Mouse (Mus musculus): ENCODE data around the gene Pih1d1. TPM values are rescaled to one million over a fixed set of nuclear protein-coding genes. Genes with fewer than 3 reads are reported as not detected.

Gene Pih1d1
- polyA plus RNA-seq, 1 experiment from 2014 or later, result 37.6 TPM

- TF ChIP-seq CTCF (IDR thresholded peaks at IDR 0.05; ENCODE audit: low read depth) (no peak), EP300 (IDR thresholded peaks at IDR 0.05; ENCODE audit: low read depth) (no peak)
- no peak overlapping the region for H3K4me3 ChIP-seq (ENCODE audit: low read depth, low read length)
- no peak overlapping the region for H3K9ac ChIP-seq (replicated peaks)
- no peak overlapping the region for H3K27ac ChIP-seq (ENCODE audit: low read depth)
- H3K9me3 ChIP-seq (ENCODE audit: low read length), result no peaks in the 10 kb centered on the region
- H3K27me3 ChIP-seq (ENCODE audit: insufficient read depth, low read length), result 0 out of 2 replicates have a peak, but pooled peaks cover 9% of the 10 kb centered on the region
- DNase-seq (no peak), ATAC-seq (no peak)
- 79% methylated on average over 4 of the region's 4 CpGs for WGBS (ENCODE audit: insufficient replicate concordance)
- H3K4me2 ChIP-seq (ENCODE audit: low read depth, low read length), result no peak overlapping the region
- no peaks in the 10 kb centered on the region for H3K4me1 ChIP-seq (ENCODE audit: insufficient read depth)
- no peaks in the 10 kb centered on the region for H3K36me3 ChIP-seq (replicated peaks; ENCODE audit: insufficient read depth, low read length)
Observed at GRCm38 (mm10) chr7:45196176-45196535, 42.1 kb downstream of the Pih1d1 start.

- ATAC-seq (no peak), DNase-seq (no peak)
- no peaks in the 10 kb centered on the region for H3K9me3 ChIP-seq (ENCODE audit: low read length)
- H3K4me1 ChIP-seq (ENCODE audit: insufficient read depth), result no peaks in the 10 kb centered on the region
- TF ChIP-seq CTCF (IDR thresholded peaks at IDR 0.05; ENCODE audit: low read depth), result no peak
- TF ChIP-seq EP300 (IDR thresholded peaks at IDR 0.05; ENCODE audit: low read depth), result no peak
- no peak overlapping the region for H3K4me2 ChIP-seq (ENCODE audit: low read depth, low read length)
- H3K27me3 ChIP-seq (ENCODE audit: insufficient read depth, low read length), result 0 out of 2 replicates have a peak, but pooled peaks cover 7% of the 10 kb centered on the region
- H3K27ac ChIP-seq (ENCODE audit: low read depth), result no peak overlapping the region
- WGBS (ENCODE audit: insufficient replicate concordance), result 65% methylated on average over 5 of the region's 5 CpGs
- H3K9ac ChIP-seq (replicated peaks), result no peak overlapping the region
- no peaks in the 10 kb centered on the region for H3K36me3 ChIP-seq (replicated peaks; ENCODE audit: insufficient read depth, low read length)
- no peak overlapping the region for H3K4me3 ChIP-seq (ENCODE audit: low read depth, low read length)
Observed at GRCm38 (mm10) chr7:45196994-45197393, 42.9 kb downstream of the Pih1d1 start.

- DNase-seq (peak; percentile 75), ATAC-seq (peak; percentile 50; the same call in 1 of the 2 replicates)
- H3K9ac ChIP-seq (replicated peaks), result no peak overlapping the region
- H3K4me1 ChIP-seq (ENCODE audit: insufficient read depth), result no peaks in the 10 kb centered on the region
- H3K27me3 ChIP-seq (ENCODE audit: insufficient read depth, low read length), result 0 out of 2 replicates have a peak, but pooled peaks cover 5% of the 10 kb centered on the region
- H3K9me3 ChIP-seq (ENCODE audit: low read length), result no peaks in the 10 kb centered on the region
- no peaks in the 10 kb centered on the region for H3K36me3 ChIP-seq (replicated peaks; ENCODE audit: insufficient read depth, low read length)
- no peak overlapping the region for H3K4me2 ChIP-seq (ENCODE audit: low read depth, low read length)
- no peak overlapping the region for H3K4me3 ChIP-seq (ENCODE audit: low read depth, low read length)
- H3K27ac ChIP-seq (ENCODE audit: low read depth), result no peak overlapping the region
- 11% methylated on average over 5 of the region's 5 CpGs for WGBS (ENCODE audit: insufficient replicate concordance)
- TF ChIP-seq EP300 (IDR thresholded peaks at IDR 0.05; ENCODE audit: low read depth) (no peak), CTCF (IDR thresholded peaks at IDR 0.05; ENCODE audit: low read depth) (peak; percentile 91)
Observed at GRCm38 (mm10) chr7:45198435-45198834, 44.3 kb downstream of the Pih1d1 start.

- Histone ChIP-seq H3K27me3 (ENCODE audit: insufficient read depth, low read length) (0 out of 2 replicates have a peak, but pooled peaks cover 5% of the 10 kb centered on the region), H3K4me2 (ENCODE audit: low read depth, low read length) (no peak overlapping the region), H3K9me3 (ENCODE audit: low read length) (no peaks in the 10 kb centered on the region), H3K36me3 (replicated peaks; ENCODE audit: insufficient read depth, low read length) (no peaks in the 10 kb centered on the region), H3K27ac (ENCODE audit: low read depth) (no peak overlapping the region), H3K4me3 (ENCODE audit: low read depth, low read length) (no peak overlapping the region), H3K9ac (replicated peaks) (no peak overlapping the region), H3K4me1 (ENCODE audit: insufficient read depth) (no peaks in the 10 kb centered on the region)
- ATAC-seq, result no peak
- TF ChIP-seq EP300 (IDR thresholded peaks at IDR 0.05; ENCODE audit: low read depth), result no peak
- TF ChIP-seq CTCF (IDR thresholded peaks at IDR 0.05; ENCODE audit: low read depth), result no peak
- no peak for DNase-seq
- WGBS (ENCODE audit: insufficient replicate concordance), result 82% methylated on average over 11 of the region's 11 CpGs
Observed at GRCm38 (mm10) chr7:45198961-45199360, 44.9 kb downstream of the Pih1d1 start.

- Histone ChIP-seq H3K4me1 (ENCODE audit: insufficient read depth) (peaks cover 7% of the 10 kb centered on the region; the same call in 1 of the 2 replicates), H3K27ac (ENCODE audit: low read depth) (no peak overlapping the region), H3K4me2 (ENCODE audit: low read depth, low read length) (no peak overlapping the region), H3K36me3 (replicated peaks; ENCODE audit: insufficient read depth, low read length) (no peaks in the 10 kb centered on the region), H3K27me3 (ENCODE audit: insufficient read depth, low read length) (0 out of 2 replicates have a peak, but pooled peaks cover 5% of the 10 kb centered on the region), H3K9me3 (ENCODE audit: low read length) (no peaks in the 10 kb centered on the region), H3K4me3 (ENCODE audit: low read depth, low read length) (no peak overlapping the region), H3K9ac (replicated peaks) (no peak overlapping the region)
- ATAC-seq, result no peak
- WGBS (ENCODE audit: insufficient replicate concordance), result 51% methylated on average over 10 of the region's 10 CpGs
- TF ChIP-seq CTCF (IDR thresholded peaks at IDR 0.05; ENCODE audit: low read depth) (no peak), EP300 (IDR thresholded peaks at IDR 0.05; ENCODE audit: low read depth) (no peak)
- DNase-seq, result no peak
Observed at GRCm38 (mm10) chr7:45202654-45203053, 48.6 kb downstream of the Pih1d1 start.

- TF ChIP-seq EP300 (IDR thresholded peaks at IDR 0.05; ENCODE audit: low read depth) (no peak), CTCF (IDR thresholded peaks at IDR 0.05; ENCODE audit: low read depth) (0 out of 2 replicates have a peak, but pooled peaks have one; percentile 3)
- WGBS (ENCODE audit: insufficient replicate concordance), result 7% methylated on average over 44 of the region's 44 CpGs
- Histone ChIP-seq H3K27ac (ENCODE audit: low read depth) (no peak within 1 kb of the TSS), H3K4me1 (ENCODE audit: insufficient read depth) (peaks cover 7% of the 10 kb centered on the region; the same call in 1 of the 2 replicates), H3K9me3 (ENCODE audit: low read length) (no peaks in the 10 kb centered on the region), H3K9ac (replicated peaks) (no peak within 1 kb of the TSS), H3K4me3 (ENCODE audit: low read depth, low read length) (peak within 1 kb of the TSS; percentile 34), H3K27me3 (ENCODE audit: insufficient read depth, low read length) (no peaks in the 10 kb centered on the region), H3K4me2 (ENCODE audit: low read depth, low read length) (peak within 1 kb of the TSS; percentile 66), H3K36me3 (replicated peaks; ENCODE audit: insufficient read depth, low read length) (no peaks in the 10 kb centered on the region)
- ATAC-seq (peak; percentile 87), DNase-seq (peak; percentile 85)
Observed at GRCm38 (mm10) chr7:45204380-45205143, 50.5 kb downstream of the Pih1d1 start, which contains the start of gene Ccdc155. Ccdc155 (minus strand) TSS chr7:45204892.
